Mouse (Mus musculus) cortical plate, adult 2 months (tissue): ENCODE results near the gene Cog7.

Source experiments
- CTCF ChIP-seq: fragments of 200-500 bp; IDR thresholded peaks from 2 replicates; pipeline ENCODE4 v1.5.1; 2011; ENCODE audit warnings: mild to moderate bottlenecking, control low read depth, low read length; ENCODE audit not compliant: insufficient read depth; ENCODE audit errors: extremely low read depth
- POLR2A ChIP-seq: fragments of 200-500 bp; IDR thresholded peaks from 2 replicates; pipeline ENCODE4 v1.6.1; 2011; ENCODE audit warnings: mild to moderate bottlenecking, low read length, control low read depth; ENCODE audit not compliant: insufficient read depth; ENCODE audit errors: extremely low read depth

DNA sequence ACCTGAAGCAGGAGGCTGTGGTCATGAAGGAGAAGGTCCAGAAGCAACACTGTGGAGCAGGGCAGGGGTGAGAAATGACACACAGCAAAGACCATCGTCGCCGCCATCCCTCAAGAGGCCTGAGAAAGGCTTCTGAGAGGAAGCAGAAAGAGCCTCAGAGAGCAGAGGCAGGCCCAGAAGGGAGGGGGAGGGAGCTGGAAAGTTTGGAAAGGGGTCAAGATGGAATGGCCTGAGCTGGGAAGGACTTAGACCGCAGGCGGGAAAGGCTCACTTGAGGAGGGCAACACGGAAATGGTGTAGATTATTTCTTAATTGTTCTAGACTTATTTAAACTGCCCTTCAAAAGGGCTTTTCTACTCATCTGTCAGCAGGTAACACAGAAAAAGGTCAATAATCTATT lies 47.8 kb downstream of the Cog7 start:
- TF ChIP-seq POLR2A (no peak), CTCF (no peak)
